Mouse (Mus musculus) layer of hippocampus, adult 2 months (tissue): ENCODE data around the gene Car12. TPM values are rescaled to one million over a fixed set of nuclear protein-coding genes. Genes with fewer than 3 reads are reported as not detected.

Source experiments
- DNase-seq, 2 experiments: peaks; one replicate each; pipeline ENCODE4 v3.0.0; 2022; ENCODE audit warnings: low spot score in 2 of 2
- H3K27ac ChIP-seq: fragments of 200-600 bp; 2 replicates; pipeline ENCODE4 v1.8.1; 2022
- H3K4me3 ChIP-seq: fragments of 200-600 bp; 2 replicates; pipeline ENCODE4 v1.8.1; 2022; ENCODE audit warnings: mild to moderate bottlenecking
- CTCF ChIP-seq: fragments of 200-600 bp; conservative IDR thresholded peaks from 2 replicates; pipeline ENCODE4 v1.8.1; 2022; ENCODE audit warnings: antibody characterized with exemption, mild to moderate bottlenecking, moderate library complexity
- total RNA-seq, 2 experiments: library from RNA; stranded (reverse); gene quantifications; 2 replicates each; pipeline ENCODE4 v1.2.3; 2021

Gene Car12
- total RNA-seq, 2 experiments from 2014 or later, result 48.6 to 52.5 TPM

DNA sequence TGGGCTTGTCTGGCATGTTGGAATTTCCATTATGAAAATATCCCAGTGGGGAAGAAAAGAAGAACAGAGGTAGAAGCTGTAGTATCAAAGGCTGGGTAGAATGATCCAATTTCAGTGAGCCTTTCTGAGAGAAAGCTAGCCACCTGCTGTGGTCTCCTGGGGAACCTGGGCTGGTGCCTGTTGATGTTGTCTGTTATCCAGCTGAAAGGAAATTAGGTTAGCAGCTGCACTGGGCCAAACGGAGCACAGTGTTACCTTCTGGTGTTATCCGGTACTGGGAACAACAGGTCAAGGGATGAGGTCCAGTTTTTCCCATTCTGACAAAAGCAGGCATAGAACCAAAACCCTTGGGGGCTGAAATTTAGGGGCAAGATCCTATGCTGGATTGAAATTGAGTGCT lies 99.9 kb downstream of the Car12 start:
- Histone ChIP-seq H3K27ac (no peak overlapping the region), H3K4me3 (no peak overlapping the region)
- DNase-seq, result no peak
- TF ChIP-seq CTCF, result no peak

Other genes with a start within 250 kb of the Car12 start
- under 1 TPM; 0.22 to 0.38 TPM for gene Fbxl22, start 199.1 kb upstream of the Car12 start, total RNA-seq
- gene Usp3, start 120.5 kb upstream of the Car12 start, total RNA-seq, result 10 to 100 TPM; 41.8 to 45.5 TPM
- gene Aph1b, start 81.8 kb downstream of the Car12 start, total RNA-seq, result 10 to 100 TPM; 32.3 to 37.1 TPM
- under 1 TPM; 0.56 to 0.82 TPM for gene Gm10647, start 83.4 kb downstream of the Car12 start, total RNA-seq
- 1 to 10 TPM; 7.6 to 8.4 TPM for gene Aph1c, start 121.0 kb downstream of the Car12 start, total RNA-seq
- gene Rab8b, start 206.0 kb downstream of the Car12 start, total RNA-seq, result 10 to 100 TPM; 46.1 to 47.1 TPM
- 10 to 100 TPM; 32.8 to 38.4 TPM for gene Rps27l, start 232.4 kb downstream of the Car12 start, total RNA-seq